Mouse (Mus musculus) heart, adult 2 months (tissue): ENCODE results near the gene Gadd45a.

Source experiments
- CTCF ChIP-seq: fragments of 200-600 bp; IDR thresholded peaks from 2 replicates; pipeline ENCODE4 v1.8.1; 2022; ENCODE audit warnings: antibody characterized with exemption, mild to moderate bottlenecking, moderate library complexity
- EP300 ChIP-seq: fragments of 200-500 bp; IDR thresholded peaks from 2 replicates; pipeline ENCODE4 v1.6.1; 2011; ENCODE audit warnings: low read depth, low read length, control low read depth; ENCODE audit not compliant: insufficient read depth
- POLR2A ChIP-seq: fragments of 200-500 bp; IDR thresholded peaks from 2 replicates; pipeline ENCODE4 v1.6.1; 2011; ENCODE audit warnings: mild to moderate bottlenecking, low read depth, low read length, control low read depth; ENCODE audit not compliant: insufficient read depth

DNA sequence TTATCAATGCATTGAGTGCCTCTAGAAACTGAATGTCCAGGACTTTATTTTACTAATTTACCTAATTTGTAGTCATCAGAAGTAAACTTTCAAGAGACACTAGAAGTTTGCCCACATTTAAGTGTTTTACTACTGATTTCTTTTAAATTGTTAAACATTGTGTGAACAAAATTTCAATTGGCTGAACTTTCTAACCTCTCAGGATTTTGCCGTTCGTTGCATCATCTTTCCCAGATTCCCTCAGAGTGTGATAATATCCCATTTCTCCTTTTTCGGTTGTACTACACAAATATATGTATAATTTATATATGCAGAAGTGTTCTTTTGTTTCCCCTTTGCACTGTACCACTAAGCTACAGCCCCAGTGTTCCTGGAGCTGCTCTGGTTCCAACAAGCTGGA lies 7.3 kb downstream of the Gadd45a start:
- TF ChIP-seq CTCF, result no peak
- no peak for TF ChIP-seq EP300
- TF ChIP-seq POLR2A, result no peak
